Mouse (Mus musculus) neural tube, embryonic 14.5 days (tissue): ENCODE results near the gene Ncbp2. TPM values are rescaled to one million over a fixed set of nuclear protein-coding genes. Genes with fewer than 3 reads are reported as not detected.

Experiments
- ATAC-seq: fragments of 200-750 bp; cut with Nextera tagmentation; 2 replicates; pipeline ENCODE4 v1.8.0; 2017; ENCODE audit warnings: low read depth, mild to moderate bottlenecking, moderate TSS enrichment, moderate library complexity
- H3K27ac ChIP-seq: fragments of 300-500 bp; sonication (generic); 2 replicates; pipeline ENCODE4 v1.5.1; 2014; ENCODE audit warnings: low read depth, mild to moderate bottlenecking, control low read depth, low read length, moderate library complexity, mixed read lengths
- H3K27me3 ChIP-seq: fragments of 300-500 bp; sonication (generic); 2 replicates; pipeline ENCODE4 v1.6.1; 2014; ENCODE audit warnings: low read length; ENCODE audit not compliant: control insufficient read depth, insufficient read depth
- H3K36me3 ChIP-seq: fragments of 300-500 bp; sonication (generic); 2 replicates; pipeline ENCODE4 v1.6.1; 2014; ENCODE audit warnings: low read length, mixed read lengths; ENCODE audit not compliant: control insufficient read depth, insufficient read depth
- H3K4me1 ChIP-seq: fragments of 300-500 bp; sonication (generic); 2 replicates; pipeline ENCODE4 v1.6.1; 2014; ENCODE audit warnings: low read length; ENCODE audit not compliant: control insufficient read depth, insufficient read depth
- H3K4me2 ChIP-seq: fragments of 300-500 bp; sonication (generic); 2 replicates; pipeline ENCODE4 v1.6.1; 2014; ENCODE audit warnings: mild to moderate bottlenecking, low read depth, low read length, control low read depth
- H3K4me3 ChIP-seq: fragments of 300-500 bp; sonication (generic); 2 replicates; pipeline ENCODE4 v1.5.1; 2014; ENCODE audit warnings: low read depth, low read length, control low read depth, mixed read lengths
- H3K9ac ChIP-seq: fragments of 300-500 bp; sonication (generic); replicated peaks from 2 replicates; pipeline ENCODE4 v1.6.1; 2014; ENCODE audit warnings: low read depth, mild to moderate bottlenecking, control low read depth, low read length, mixed read lengths
- H3K9me3 ChIP-seq: fragments of 300-500 bp; sonication (generic); 2 replicates; pipeline ENCODE4 v1.6.1; 2016; ENCODE audit warnings: low read length; ENCODE audit not compliant: control insufficient read depth
- WGBS: fragments of 180-500 bp; shearing (Covaris S2); extraction: QIAGEN DNeasy Blood & Tissue Kit; methylation state at CpG from one replicate; pipeline ENCODE4 v1.1.7; 2014; 5-methylcytosine and 5-hydroxymethylcytosine counted together
- polyA plus RNA-seq: library from polyadenylated mRNA; unstranded; fragments of >200 nt; fragmentation: Nextera tagmentation; extraction: Ambion mirVana; gene quantifications from 2 replicates; pipeline ENCODE4 v1.2.1, GENCODE M21; 2014

Ncbp2 gene
- polyA plus RNA-seq, 1 experiment from 2014 or later: 92.0 TPM

DNA sequence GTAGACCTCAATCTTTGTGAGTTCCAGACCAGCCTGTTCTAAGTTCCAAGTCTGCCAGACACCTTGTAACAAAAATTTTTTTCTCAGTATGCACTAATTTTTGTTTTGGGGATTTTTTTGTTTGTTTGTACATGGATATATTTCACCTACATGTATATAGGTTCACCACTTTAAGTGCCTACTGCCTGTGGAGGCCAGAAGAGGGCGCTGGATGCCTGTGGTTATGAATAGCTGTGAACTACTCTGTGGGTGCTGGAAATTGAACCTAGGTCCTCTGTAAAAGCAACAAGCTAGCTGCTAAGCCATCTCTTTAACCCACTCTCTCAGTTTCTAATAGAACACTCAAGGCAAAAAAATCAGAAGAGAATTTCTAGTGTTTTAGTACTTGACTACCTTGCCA lies 43.7 kb downstream of the Ncbp2 start:
- 59% methylated on average over 1 of the region's 1 CpGs for WGBS
- H3K36me3 ChIP-seq: peaks cover 16% of the 10 kb centered on the region
- no peak overlapping the region for H3K4me2 ChIP-seq

DNA sequence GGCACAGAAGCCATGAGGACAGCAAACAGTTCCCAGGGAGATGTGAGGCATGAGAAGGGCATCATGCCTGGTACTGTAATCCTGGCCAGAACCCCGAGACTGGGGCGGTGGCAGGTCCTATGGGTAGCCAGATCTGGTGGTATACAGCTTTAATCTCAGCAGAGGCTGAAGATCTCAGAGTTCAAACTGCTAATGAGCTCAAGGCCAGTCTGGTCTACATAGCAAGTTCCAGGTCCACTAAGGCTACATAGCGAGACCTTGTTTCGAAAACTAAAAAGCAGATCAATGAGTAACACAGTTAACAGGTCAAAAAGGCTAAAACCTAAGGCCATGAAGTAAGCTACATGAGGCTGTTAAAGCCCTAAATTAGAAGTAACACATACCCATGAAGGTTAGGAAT lies 44.9 kb downstream of the Ncbp2 start:
- no peak for ATAC-seq
- no peak overlapping the region for H3K9ac ChIP-seq

More for the DNA sequence above, 43.7 kb downstream of the Ncbp2 start:
- Histone ChIP-seq H3K4me3 (no peak overlapping the region), H3K27me3 (no peaks in the 10 kb centered on the region), H3K27ac (no peak overlapping the region), H3K9ac (no peak overlapping the region), H3K4me1 (no peaks in the 10 kb centered on the region), H3K9me3 (no peaks in the 10 kb centered on the region)
- no peak for ATAC-seq

DNA sequence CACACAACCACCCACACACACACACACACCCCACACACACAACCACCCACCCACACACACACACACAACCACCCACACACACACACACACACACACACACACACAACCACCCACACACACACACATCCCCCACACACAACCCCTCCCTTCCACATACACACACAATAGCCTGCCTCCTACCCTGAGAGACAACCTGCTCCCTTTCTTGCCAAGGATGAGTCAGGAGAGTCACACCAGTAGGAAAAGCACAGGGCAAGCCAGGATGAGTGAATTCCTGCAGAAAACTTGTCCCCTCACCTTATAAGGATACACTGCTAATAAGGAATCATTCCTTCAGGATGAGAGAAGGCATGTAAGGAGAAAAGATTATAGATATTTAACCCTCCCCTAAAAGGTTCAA lies 45.6 kb downstream of the Ncbp2 start:
- no peak overlapping the region for H3K4me3 ChIP-seq
- H3K36me3 ChIP-seq: peaks cover 9% of the 10 kb centered on the region; the same call in 1 of the 2 replicates
- H3K9me3 ChIP-seq: no peaks in the 10 kb centered on the region
- H3K9ac ChIP-seq: no peak overlapping the region
- no peak overlapping the region for H3K4me2 ChIP-seq
- H3K27me3 ChIP-seq: no peaks in the 10 kb centered on the region
- H3K27ac ChIP-seq: no peak overlapping the region
- ATAC-seq: no peak
- H3K4me1 ChIP-seq: no peaks in the 10 kb centered on the region

More for the DNA sequence above, 44.9 kb downstream of the Ncbp2 start:
- H3K4me1 ChIP-seq: no peaks in the 10 kb centered on the region
- H3K4me2 ChIP-seq: no peak overlapping the region
- H3K27ac ChIP-seq: no peak overlapping the region
- H3K9me3 ChIP-seq: no peaks in the 10 kb centered on the region
- WGBS: 97% methylated on average over 4 of the region's 4 CpGs
- H3K27me3 ChIP-seq: no peaks in the 10 kb centered on the region
- H3K36me3 ChIP-seq: peaks cover 16% of the 10 kb centered on the region
- no peak overlapping the region for H3K4me3 ChIP-seq

DNA sequence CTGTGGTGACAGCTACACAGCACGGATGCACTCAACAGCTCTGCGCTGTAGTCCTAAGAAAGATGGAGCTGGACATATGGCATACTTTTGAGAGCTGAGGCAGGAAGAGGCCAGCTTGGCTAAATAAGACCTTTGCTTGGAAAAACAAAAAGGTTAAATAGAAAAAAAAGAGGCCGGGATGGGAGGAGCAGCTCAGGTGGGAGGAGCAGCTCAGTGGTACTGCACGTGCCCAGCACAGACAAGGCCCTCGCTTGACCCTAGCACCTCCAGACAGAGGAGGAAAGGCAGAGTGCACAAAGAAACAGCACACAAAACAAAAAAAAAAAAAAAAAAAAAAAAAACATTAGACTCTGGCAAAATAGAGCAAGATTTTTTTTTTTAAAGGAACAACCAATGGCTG lies 48.1 kb downstream of the Ncbp2 start:
- no peak overlapping the region for H3K9ac ChIP-seq
- H3K27me3 ChIP-seq: no peaks in the 10 kb centered on the region
- no peak overlapping the region for H3K27ac ChIP-seq
- H3K4me3 ChIP-seq: no peak overlapping the region
- H3K9me3 ChIP-seq: no peaks in the 10 kb centered on the region
- no peaks in the 10 kb centered on the region for H3K36me3 ChIP-seq
- H3K4me2 ChIP-seq: no peak overlapping the region
- H3K4me1 ChIP-seq: peaks cover 4% of the 10 kb centered on the region; the same call in 1 of the 2 replicates
- no peak for ATAC-seq
- 89% methylated on average over 5 of the region's 5 CpGs for WGBS

DNA sequence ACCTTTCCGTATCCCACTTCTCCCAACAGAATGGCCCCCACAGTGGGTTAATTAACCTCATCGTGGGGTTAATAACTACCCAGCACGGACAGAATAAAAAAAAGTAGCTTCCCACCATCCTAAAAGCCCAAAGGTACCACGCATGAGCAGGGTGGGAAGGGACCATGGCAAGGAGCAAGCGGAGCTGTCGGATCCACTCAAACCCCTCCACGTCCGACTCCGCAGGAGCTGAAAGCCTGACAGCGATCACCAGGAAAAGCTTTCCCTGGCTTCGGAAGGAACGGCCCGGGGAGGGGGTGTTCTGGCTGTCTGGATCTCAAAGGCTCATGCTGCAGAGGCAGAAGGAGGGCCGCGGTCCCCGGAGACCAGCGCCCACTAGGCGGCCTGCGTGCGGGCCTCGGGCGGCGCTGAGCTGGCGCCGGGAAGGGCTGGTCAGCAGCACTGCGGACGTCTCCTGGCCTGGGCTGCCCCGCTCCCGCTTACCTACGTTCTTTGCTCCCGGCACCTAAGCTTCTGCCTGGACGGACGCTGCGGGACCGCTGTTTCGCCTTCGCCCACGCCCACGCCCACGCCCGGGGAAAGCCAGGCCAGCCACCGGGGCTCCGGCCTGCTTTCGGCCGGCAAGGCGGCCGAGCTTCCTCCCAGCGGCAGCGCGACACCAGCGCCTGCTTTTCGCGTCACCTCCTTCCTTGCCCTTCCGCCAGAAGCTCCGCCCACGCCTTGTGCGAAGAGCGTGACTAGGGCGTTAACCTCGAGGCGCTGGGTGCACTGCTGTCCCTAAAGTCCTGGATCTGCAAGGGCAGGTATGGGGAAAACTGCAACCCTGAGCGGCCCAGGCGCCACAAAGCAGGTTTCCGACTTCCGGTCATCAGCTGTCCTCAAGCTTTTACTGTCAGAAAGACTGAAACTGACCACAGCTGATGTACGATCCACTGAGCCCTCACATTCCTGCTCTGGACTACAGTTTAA lies 54.5 kb downstream of the Ncbp2 start, which contains the start of gene Senp5:
Gene Senp5 (minus strand): TSS at position 779 of the 969 bp plus-strand sequence.
- Histone ChIP-seq H3K9ac (peak within 1 kb of the TSS; percentile 87), H3K9me3 (no peaks in the 10 kb centered on the region), H3K4me2 (peak within 1 kb of the TSS; percentile 90), H3K4me1 (peaks cover 18% of the 10 kb centered on the region), H3K27ac (peak within 1 kb of the TSS; percentile 78), H3K4me3 (peak within 1 kb of the TSS; percentile 99), H3K36me3 (no peaks in the 10 kb centered on the region), H3K27me3 (no peaks in the 10 kb centered on the region)
- ATAC-seq: peak; percentile 94
- 2% methylated on average over 66 of the region's 66 CpGs for WGBS

DNA sequence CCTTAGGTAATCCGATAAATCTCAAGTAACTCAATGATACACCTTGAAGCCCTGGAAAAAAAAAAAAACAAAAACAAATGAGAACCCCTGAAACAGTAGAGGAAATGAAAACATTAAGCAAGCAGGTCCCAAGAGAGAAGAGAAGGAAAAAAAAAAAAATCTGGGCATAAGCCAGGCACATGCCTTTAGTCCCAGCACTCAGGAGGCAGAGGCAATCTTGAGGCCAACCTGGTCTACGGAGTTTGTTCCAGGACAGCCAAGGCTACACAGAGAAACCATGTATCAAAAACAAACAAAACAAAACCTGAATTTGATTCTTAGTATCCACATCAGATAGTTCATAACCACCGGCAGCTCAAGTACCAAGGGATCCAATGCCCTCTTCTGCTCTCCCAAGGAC lies 56.4 kb downstream of the Ncbp2 start:
- no peak for ATAC-seq
- H3K27me3 ChIP-seq: no peaks in the 10 kb centered on the region
- H3K4me2 ChIP-seq: no peak overlapping the region
- H3K4me1 ChIP-seq: peaks cover 18% of the 10 kb centered on the region
- H3K36me3 ChIP-seq: no peaks in the 10 kb centered on the region
- no peaks in the 10 kb centered on the region for H3K9me3 ChIP-seq
- H3K27ac ChIP-seq: no peak overlapping the region
- WGBS: 94% methylated on average over 3 of the region's 3 CpGs
- H3K9ac ChIP-seq: no peak overlapping the region
- no peak overlapping the region for H3K4me3 ChIP-seq

DNA sequence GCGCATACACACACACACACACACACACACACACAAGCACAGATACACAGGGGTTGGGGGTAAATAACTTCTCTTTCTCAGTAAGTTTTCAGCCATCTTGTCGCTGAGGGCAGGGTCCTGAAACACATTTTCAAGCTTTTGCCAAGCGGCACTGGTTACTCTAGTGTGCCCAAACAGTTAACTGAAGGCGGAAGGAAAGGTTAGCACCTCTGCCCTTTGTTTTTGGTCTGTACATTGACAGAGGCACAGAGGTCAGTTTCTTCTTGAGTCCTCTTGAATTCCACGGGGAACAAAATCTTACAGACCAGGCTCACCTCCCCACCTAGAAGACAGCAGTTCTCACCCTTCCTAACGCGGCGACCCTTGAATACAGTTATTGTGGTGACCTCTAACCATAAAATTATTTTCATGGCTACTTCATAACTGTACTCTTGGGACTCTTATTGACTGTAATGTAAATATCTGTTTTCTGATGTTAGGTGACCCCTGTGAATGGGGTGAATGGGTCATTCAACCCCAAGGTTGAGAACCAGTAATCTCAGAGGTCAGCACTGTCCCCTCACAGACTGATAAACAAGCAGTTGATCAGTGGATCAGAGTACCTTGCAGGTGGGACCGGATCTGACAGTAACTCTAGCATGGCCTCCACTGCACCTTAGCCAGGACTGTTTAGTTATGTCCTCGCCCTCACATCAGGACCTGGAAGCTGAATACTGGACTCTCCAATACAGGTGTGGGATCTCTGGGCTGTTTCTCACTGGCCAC lies 60.4 kb downstream of the Ncbp2 start:
- no peak overlapping the region for H3K9ac ChIP-seq
- no peak overlapping the region for H3K27ac ChIP-seq
- ATAC-seq: no peak
- 78% methylated on average over 10 of the region's 10 CpGs for WGBS
- H3K4me1 ChIP-seq: 0 out of 2 replicates have a peak, but pooled peaks cover under 1% of the 10 kb centered on the region
- no peak overlapping the region for H3K4me3 ChIP-seq
- H3K4me2 ChIP-seq: no peak overlapping the region
- no peaks in the 10 kb centered on the region for H3K9me3 ChIP-seq
- H3K27me3 ChIP-seq: no peaks in the 10 kb centered on the region
- no peaks in the 10 kb centered on the region for H3K36me3 ChIP-seq

DNA sequence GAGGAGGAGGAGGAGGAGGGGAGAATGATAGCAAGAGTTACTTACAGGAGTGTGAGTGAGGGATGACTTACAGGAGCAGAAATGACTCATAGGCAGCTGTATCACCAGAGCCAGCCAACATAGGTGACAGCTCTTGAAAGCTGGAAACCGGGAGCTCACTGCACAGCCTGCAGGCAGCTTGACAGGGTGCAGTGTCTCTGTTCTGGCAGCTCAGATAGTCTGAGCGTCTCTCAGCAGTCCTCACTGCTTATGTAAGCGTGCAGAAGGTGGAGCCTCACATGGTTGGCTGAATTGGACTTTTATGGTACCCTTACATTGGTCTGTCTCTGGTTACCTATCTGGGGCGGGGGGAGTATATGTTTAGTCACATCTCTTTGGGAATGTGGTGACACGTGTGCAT lies 61.6 kb downstream of the Ncbp2 start:
- Histone ChIP-seq H3K27ac (no peak overlapping the region), H3K9me3 (no peaks in the 10 kb centered on the region), H3K9ac (no peak overlapping the region), H3K4me3 (no peak overlapping the region), H3K27me3 (no peaks in the 10 kb centered on the region), H3K4me1 (no peaks in the 10 kb centered on the region), H3K4me2 (no peak overlapping the region), H3K36me3 (no peaks in the 10 kb centered on the region)
- ATAC-seq: no peak
- 42% methylated on average over 5 of the region's 5 CpGs for WGBS

DNA sequence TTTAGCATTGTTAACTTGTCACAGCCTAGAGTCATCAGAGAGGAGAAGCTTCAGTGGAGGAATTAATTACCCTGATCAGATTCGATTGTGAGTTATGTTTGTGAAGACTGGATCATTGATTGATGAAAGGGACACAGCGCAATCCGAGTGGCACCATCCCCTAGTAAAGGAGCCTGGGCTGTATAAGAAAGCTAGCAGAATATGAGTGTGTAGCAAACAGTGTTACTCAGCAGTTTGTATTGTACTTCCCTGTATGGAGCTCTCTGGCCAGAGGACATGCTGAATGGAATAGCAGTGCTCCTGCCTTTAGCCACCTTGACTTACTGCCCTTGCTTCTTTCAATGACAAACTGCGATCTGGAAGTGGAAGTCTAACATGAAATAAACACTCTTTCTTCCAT lies 62.0 kb downstream of the Ncbp2 start:
- H3K27ac ChIP-seq: no peak overlapping the region
- H3K4me3 ChIP-seq: no peak overlapping the region
- H3K36me3 ChIP-seq: no peaks in the 10 kb centered on the region
- H3K27me3 ChIP-seq: no peaks in the 10 kb centered on the region
- no peaks in the 10 kb centered on the region for H3K9me3 ChIP-seq
- H3K4me1 ChIP-seq: no peaks in the 10 kb centered on the region
- no peak for ATAC-seq
- no peak overlapping the region for H3K4me2 ChIP-seq
- 78% methylated on average over 4 of the region's 4 CpGs for WGBS
- H3K9ac ChIP-seq: no peak overlapping the region
